Mouse (Mus musculus) heart, adult 2 months (tissue): Measurements from ENCODE around the gene Ticam1.

ENCODE experiments used
- CTCF ChIP-seq: fragments of 200-600 bp; IDR thresholded peaks from 2 replicates; pipeline ENCODE4 v1.8.1; 2022; ENCODE audit warnings: antibody characterized with exemption, mild to moderate bottlenecking, moderate library complexity
- EP300 ChIP-seq: fragments of 200-500 bp; IDR thresholded peaks from 2 replicates; pipeline ENCODE4 v1.6.1; 2011; ENCODE audit warnings: low read depth, low read length, control low read depth; ENCODE audit not compliant: insufficient read depth
- POLR2A ChIP-seq: fragments of 200-500 bp; IDR thresholded peaks from 2 replicates; pipeline ENCODE4 v1.6.1; 2011; ENCODE audit warnings: mild to moderate bottlenecking, low read depth, low read length, control low read depth; ENCODE audit not compliant: insufficient read depth

GRCm38 (mm10) chr17:56300186-56300585 lies 23.6 kb upstream of the Ticam1 start, which contains the start of gene Arrdc5:
- TF ChIP-seq CTCF (no peak), POLR2A (no peak), EP300 (no peak)
